Mouse (Mus musculus): ENCODE measurements around the gene Plppr5. TPM values are rescaled to one million over a fixed set of nuclear protein-coding genes. Genes with fewer than 3 reads are reported as not detected.

The Plppr5 gene
- polyA plus RNA-seq, 1 experiment from 2014 or later = 1.8 TPM

- WGBS = 89% methylated on average over 3 of the region's 3 CpGs
- no peak overlapping the region for H3K9ac ChIP-seq (ENCODE audit: low read depth, low read length)
- ATAC-seq = no peak
- no peaks in the 10 kb centered on the region for H3K9me3 ChIP-seq (ENCODE audit: control insufficient read depth)
- H3K4me1 ChIP-seq (replicated peaks; ENCODE audit: control insufficient read depth, insufficient read depth, low read length) = no peaks in the 10 kb centered on the region
- no peaks in the 10 kb centered on the region for H3K27me3 ChIP-seq (replicated peaks; ENCODE audit: control insufficient read depth, insufficient read depth, low read length)
- TF ChIP-seq CTCF (IDR thresholded peaks at IDR 0.05; ENCODE audit: low read depth) = no peak
- no peak overlapping the region for H3K4me2 ChIP-seq (replicated peaks; ENCODE audit: low read depth)
- no peak overlapping the region for H3K4me3 ChIP-seq (ENCODE audit: low read depth, low read length)
- H3K36me3 ChIP-seq (ENCODE audit: control insufficient read depth, insufficient read depth) = no peaks in the 10 kb centered on the region
- H3K27ac ChIP-seq (ENCODE audit: low read depth, low read length) = no peak overlapping the region
These were observed 142.1 kb downstream of the Plppr5 start for GRCm38 (mm10) chr3:117716534-117717280.

GRCm38 (mm10) chr3:117723390-117723789 lies 148.8 kb downstream of the Plppr5 start:
- H3K27ac ChIP-seq (ENCODE audit: low read depth, low read length) = no peak overlapping the region
- ATAC-seq = peak; percentile 67; the same call in 1 of the 2 replicates
- no peak overlapping the region for H3K4me3 ChIP-seq (ENCODE audit: low read depth, low read length)
- H3K9me3 ChIP-seq (ENCODE audit: control insufficient read depth) = no peaks in the 10 kb centered on the region
- no peaks in the 10 kb centered on the region for H3K36me3 ChIP-seq (ENCODE audit: control insufficient read depth, insufficient read depth)
- H3K4me1 ChIP-seq (replicated peaks; ENCODE audit: control insufficient read depth, insufficient read depth, low read length) = peaks cover 3% of the 10 kb centered on the region
- H3K9ac ChIP-seq (ENCODE audit: low read depth, low read length) = no peak overlapping the region
- H3K4me2 ChIP-seq (replicated peaks; ENCODE audit: low read depth) = no peak overlapping the region
- no peak for TF ChIP-seq CTCF (IDR thresholded peaks at IDR 0.05; ENCODE audit: low read depth)
- no peaks in the 10 kb centered on the region for H3K27me3 ChIP-seq (replicated peaks; ENCODE audit: control insufficient read depth, insufficient read depth, low read length)

- Histone ChIP-seq H3K4me2 (replicated peaks; ENCODE audit: low read depth) (no peak overlapping the region), H3K27me3 (replicated peaks; ENCODE audit: control insufficient read depth, insufficient read depth, low read length) (no peaks in the 10 kb centered on the region), H3K9me3 (ENCODE audit: control insufficient read depth) (no peaks in the 10 kb centered on the region), H3K27ac (ENCODE audit: low read depth, low read length) (no peak overlapping the region), H3K36me3 (ENCODE audit: control insufficient read depth, insufficient read depth) (no peaks in the 10 kb centered on the region), H3K4me3 (ENCODE audit: low read depth, low read length) (no peak overlapping the region), H3K9ac (ENCODE audit: low read depth, low read length) (no peak overlapping the region), H3K4me1 (replicated peaks; ENCODE audit: control insufficient read depth, insufficient read depth, low read length) (peaks cover 3% of the 10 kb centered on the region)
- ATAC-seq = no peak
- TF ChIP-seq CTCF (IDR thresholded peaks at IDR 0.05; ENCODE audit: low read depth) = no peak
- WGBS = 75% methylated on average over 5 of the region's 5 CpGs
These were observed 149.9 kb downstream of the Plppr5 start for GRCm38 (mm10) chr3:117724521-117724920.

GRCm38 (mm10) chr3:117725501-117725900 lies 150.9 kb downstream of the Plppr5 start:
- H3K27me3 ChIP-seq (replicated peaks; ENCODE audit: control insufficient read depth, insufficient read depth, low read length) = no peaks in the 10 kb centered on the region
- peaks cover 3% of the 10 kb centered on the region for H3K4me1 ChIP-seq (replicated peaks; ENCODE audit: control insufficient read depth, insufficient read depth, low read length)
- H3K4me3 ChIP-seq (ENCODE audit: low read depth, low read length) = no peak overlapping the region
- H3K36me3 ChIP-seq (ENCODE audit: control insufficient read depth, insufficient read depth) = no peaks in the 10 kb centered on the region
- WGBS = 24% methylated on average over 1 of the region's 1 CpGs
- TF ChIP-seq CTCF (IDR thresholded peaks at IDR 0.05; ENCODE audit: low read depth) = no peak
- no peak overlapping the region for H3K27ac ChIP-seq (ENCODE audit: low read depth, low read length)
- H3K4me2 ChIP-seq (replicated peaks; ENCODE audit: low read depth) = no peak overlapping the region
- H3K9me3 ChIP-seq (ENCODE audit: control insufficient read depth) = no peaks in the 10 kb centered on the region
- no peak overlapping the region for H3K9ac ChIP-seq (ENCODE audit: low read depth, low read length)
- ATAC-seq = peak; percentile 80

GRCm38 (mm10) chr3:117728136-117728535 lies 153.5 kb downstream of the Plppr5 start:
- Histone ChIP-seq H3K27me3 (replicated peaks; ENCODE audit: control insufficient read depth, insufficient read depth, low read length) (no peaks in the 10 kb centered on the region), H3K27ac (ENCODE audit: low read depth, low read length) (no peak overlapping the region), H3K36me3 (ENCODE audit: control insufficient read depth, insufficient read depth) (no peaks in the 10 kb centered on the region), H3K4me1 (replicated peaks; ENCODE audit: control insufficient read depth, insufficient read depth, low read length) (peaks cover 3% of the 10 kb centered on the region), H3K9me3 (ENCODE audit: control insufficient read depth) (no peaks in the 10 kb centered on the region), H3K4me3 (ENCODE audit: low read depth, low read length) (no peak overlapping the region), H3K4me2 (replicated peaks; ENCODE audit: low read depth) (no peak overlapping the region), H3K9ac (ENCODE audit: low read depth, low read length) (no peak overlapping the region)
- no peak for ATAC-seq
- WGBS = 11% methylated on average over 1 of the region's 1 CpGs
- TF ChIP-seq CTCF (IDR thresholded peaks at IDR 0.05; ENCODE audit: low read depth) = peak; percentile 52

- Histone ChIP-seq H3K36me3 (ENCODE audit: control insufficient read depth, insufficient read depth) (no peaks in the 10 kb centered on the region), H3K4me2 (replicated peaks; ENCODE audit: low read depth) (no peak overlapping the region), H3K9ac (ENCODE audit: low read depth, low read length) (no peak overlapping the region), H3K4me1 (replicated peaks; ENCODE audit: control insufficient read depth, insufficient read depth, low read length) (no peaks in the 10 kb centered on the region; the same call in 1 of the 2 replicates), H3K27ac (ENCODE audit: low read depth, low read length) (no peak overlapping the region), H3K4me3 (ENCODE audit: low read depth, low read length) (no peak overlapping the region), H3K9me3 (ENCODE audit: control insufficient read depth) (no peaks in the 10 kb centered on the region), H3K27me3 (replicated peaks; ENCODE audit: control insufficient read depth, insufficient read depth, low read length) (no peaks in the 10 kb centered on the region)
- no peak for ATAC-seq
- TF ChIP-seq CTCF (IDR thresholded peaks at IDR 0.05; ENCODE audit: low read depth) = no peak
- 77% methylated on average over 9 of the region's 9 CpGs for WGBS
These were observed 154.8 kb downstream of the Plppr5 start for GRCm38 (mm10) chr3:117729121-117730072.

Data from intestine, postnatal 0 days (tissue).